Mouse (Mus musculus) kidney, postnatal 0 days (tissue): ENCODE data around the gene Car15. TPM values are rescaled to one million over a fixed set of nuclear protein-coding genes. Genes with fewer than 3 reads are reported as not detected.

ENCODE experiments used
- ATAC-seq: fragments of 200-750 bp; cut with Nextera tagmentation; replicated peaks from 2 replicates; pipeline ENCODE4 v1.8.0; 2017; ENCODE audit warnings: low read depth, moderate number of reproducible peaks, moderate TSS enrichment, moderate library complexity; ENCODE audit not compliant: low FRiP score
- DNase-seq: peaks from one replicate; pipeline ENCODE4 v3.0.0-alpha.2; 2016; ENCODE audit warnings: low spot score
- H3K27ac ChIP-seq: fragments of 300-500 bp; sonication (generic); 2 replicates; pipeline ENCODE4 v1.5.1; 2014; ENCODE audit warnings: mild to moderate bottlenecking
- H3K27me3 ChIP-seq: fragments of 300-500 bp; sonication (generic); 2 replicates; pipeline ENCODE4 v1.6.1; 2014; ENCODE audit warnings: low read length, mixed read lengths; ENCODE audit not compliant: insufficient read depth
- H3K36me3 ChIP-seq: fragments of 300-500 bp; sonication (generic); 2 replicates; pipeline ENCODE4 v1.6.1; 2014; ENCODE audit warnings: low read length, mixed read lengths; ENCODE audit not compliant: insufficient read depth
- H3K4me1 ChIP-seq: fragments of 300-500 bp; sonication (generic); replicated peaks from 2 replicates; pipeline ENCODE4 v1.6.1; 2014; ENCODE audit warnings: antibody characterized with exemption, low read length, mixed read lengths; ENCODE audit not compliant: insufficient read depth
- H3K4me2 ChIP-seq: fragments of 300-500 bp; sonication (generic); 2 replicates; pipeline ENCODE4 v1.6.1; 2014; ENCODE audit warnings: mild to moderate bottlenecking, low read length, moderate library complexity, mixed read lengths
- H3K4me3 ChIP-seq: fragments of 300-500 bp; sonication (generic); replicated peaks from 2 replicates; pipeline ENCODE4 v1.5.1; 2014; ENCODE audit warnings: low read depth, low read length
- H3K9ac ChIP-seq: fragments of 300-500 bp; sonication (generic); 2 replicates; pipeline ENCODE4 v1.6.1; 2014; ENCODE audit warnings: low read depth, low read length
- H3K9me3 ChIP-seq: fragments of 300-500 bp; sonication (generic); replicated peaks from 2 replicates; pipeline ENCODE4 v1.6.1; 2016; ENCODE audit warnings: low read length, inconsistent platforms, mixed read lengths
- CTCF ChIP-seq: IDR thresholded peaks from 2 replicates; pipeline ENCODE4 v1.5.1; 2016; ENCODE audit warnings: antibody characterized with exemption, low read depth, mild to moderate bottlenecking, moderate library complexity
- WGBS: fragments of 180-500 bp; shearing (Covaris S2); extraction: QIAGEN DNeasy Blood & Tissue Kit; methylation state at CpG from one replicate; pipeline ENCODE4 v1.1.7; 2014; 5-methylcytosine and 5-hydroxymethylcytosine counted together
- polyA plus RNA-seq: library from polyadenylated mRNA; unstranded; fragments of >200 nt; fragmentation: Nextera tagmentation; extraction: Ambion mirVana; gene quantifications from 2 replicates; pipeline ENCODE4 v1.2.1, GENCODE M21; 2015

The Car15 gene
- polyA plus RNA-seq, 1 experiment from 2014 or later: 147 TPM

- H3K36me3 ChIP-seq: peaks cover 24% of the 10 kb centered on the region; the same call in 1 of the 2 replicates
- H3K4me1 ChIP-seq: no peaks in the 10 kb centered on the region
- no peak overlapping the region for H3K9ac ChIP-seq
- H3K9me3 ChIP-seq: no peaks in the 10 kb centered on the region
- H3K4me3 ChIP-seq: no peak overlapping the region
- WGBS: 76% methylated on average over 5 of the region's 5 CpGs
- H3K27ac ChIP-seq: no peak overlapping the region
- DNase-seq: no peak
- TF ChIP-seq CTCF: no peak
- no peak overlapping the region for H3K4me2 ChIP-seq
- no peak for ATAC-seq
- no peaks in the 10 kb centered on the region for H3K27me3 ChIP-seq
Observed at GRCm38 (mm10) chr16:17871248-17871647, 33.1 kb upstream of the Car15 start.

DNA sequence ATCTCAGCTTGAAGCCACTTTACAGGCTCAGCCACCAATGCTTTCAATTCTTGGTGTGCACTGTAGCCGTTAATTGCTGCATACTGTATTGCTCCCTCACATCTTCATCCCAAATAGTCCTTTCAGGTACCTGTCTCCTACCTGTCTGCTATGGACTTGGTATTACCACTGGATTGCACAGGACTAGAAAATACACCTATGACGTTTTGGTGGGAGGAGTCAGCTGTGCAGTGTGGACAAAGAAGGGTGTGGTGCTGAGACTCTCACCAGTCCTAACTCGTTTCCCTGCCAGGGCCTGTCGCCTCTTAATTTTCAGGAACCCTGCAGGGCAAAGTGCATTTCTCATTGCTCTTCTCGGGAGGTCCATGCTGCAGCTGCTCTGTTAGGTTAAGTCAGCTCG, 27.6 kb upstream of the Car15 start:
- H3K9me3 ChIP-seq: no peaks in the 10 kb centered on the region
- H3K9ac ChIP-seq: no peak overlapping the region
- H3K4me2 ChIP-seq: no peak overlapping the region
- H3K4me1 ChIP-seq: no peaks in the 10 kb centered on the region
- whole genome bisulfite sequencing: 66% methylated on average over 6 of the region's 6 CpGs
- H3K36me3 ChIP-seq: peaks cover 11% of the 10 kb centered on the region; the same call in 1 of the 2 replicates
- ATAC-seq (peak; percentile 43; the same call in 1 of the 2 replicates), DNase-seq (no peak)
- TF ChIP-seq CTCF: no peak
- no peak overlapping the region for H3K4me3 ChIP-seq
- H3K27me3 ChIP-seq: no peaks in the 10 kb centered on the region
- H3K27ac ChIP-seq: no peak overlapping the region

- H3K27ac ChIP-seq: no peak overlapping the region
- TF ChIP-seq CTCF: no peak
- no peaks in the 10 kb centered on the region for H3K27me3 ChIP-seq
- ATAC-seq: no peak
- 63% methylated on average over 2 of the region's 2 CpGs for WGBS
- H3K36me3 ChIP-seq: peaks cover 8% of the 10 kb centered on the region; the same call in 1 of the 2 replicates
- no peak overlapping the region for H3K4me2 ChIP-seq
- no peak overlapping the region for H3K9ac ChIP-seq
- H3K9me3 ChIP-seq: no peaks in the 10 kb centered on the region
- no peak overlapping the region for H3K4me3 ChIP-seq
- peak; percentile 11 for DNase-seq
- no peaks in the 10 kb centered on the region for H3K4me1 ChIP-seq
Observed at GRCm38 (mm10) chr16:17865293-17865692, 27.1 kb upstream of the Car15 start.

DNA sequence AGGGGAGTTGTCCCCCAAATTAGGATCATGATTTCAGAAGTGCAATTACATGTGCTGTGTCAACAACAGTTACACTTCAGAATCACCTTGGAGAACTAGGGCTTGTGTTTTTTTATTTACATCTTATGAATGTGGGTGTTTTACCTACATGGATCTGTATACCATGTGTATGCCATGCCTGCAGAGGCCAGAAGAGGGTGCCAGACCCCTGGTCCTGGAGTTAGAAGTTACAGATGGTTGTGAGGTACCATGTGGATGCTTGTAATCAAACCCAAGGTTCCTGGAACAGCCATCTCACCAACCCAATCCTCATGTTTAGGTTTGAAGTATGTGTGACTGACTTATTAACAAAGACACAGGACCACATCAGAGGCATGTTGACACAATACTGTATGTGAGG, 20.4 kb upstream of the Car15 start:
- Histone ChIP-seq H3K9ac (no peak overlapping the region), H3K4me2 (no peak overlapping the region), H3K4me3 (no peak overlapping the region), H3K36me3 (peaks cover 49% of the 10 kb centered on the region), H3K27me3 (no peaks in the 10 kb centered on the region), H3K9me3 (no peaks in the 10 kb centered on the region), H3K27ac (no peak overlapping the region), H3K4me1 (no peaks in the 10 kb centered on the region)
- ATAC-seq (peak; percentile 54; the same call in 1 of the 2 replicates), DNase-seq (peak; percentile 36)
- TF ChIP-seq CTCF: peak; percentile 79

- Histone ChIP-seq H3K4me2 (no peak overlapping the region), H3K9ac (no peak overlapping the region), H3K4me1 (no peaks in the 10 kb centered on the region), H3K36me3 (peaks cover 59% of the 10 kb centered on the region), H3K27me3 (no peaks in the 10 kb centered on the region), H3K9me3 (no peaks in the 10 kb centered on the region), H3K4me3 (no peak overlapping the region), H3K27ac (no peak overlapping the region)
- TF ChIP-seq CTCF: no peak
- no peak for ATAC-seq
- DNase-seq: no peak
- WGBS: 84% methylated on average over 7 of the region's 7 CpGs
Observed at GRCm38 (mm10) chr16:17857157-17857556, 19.0 kb upstream of the Car15 start.

DNA sequence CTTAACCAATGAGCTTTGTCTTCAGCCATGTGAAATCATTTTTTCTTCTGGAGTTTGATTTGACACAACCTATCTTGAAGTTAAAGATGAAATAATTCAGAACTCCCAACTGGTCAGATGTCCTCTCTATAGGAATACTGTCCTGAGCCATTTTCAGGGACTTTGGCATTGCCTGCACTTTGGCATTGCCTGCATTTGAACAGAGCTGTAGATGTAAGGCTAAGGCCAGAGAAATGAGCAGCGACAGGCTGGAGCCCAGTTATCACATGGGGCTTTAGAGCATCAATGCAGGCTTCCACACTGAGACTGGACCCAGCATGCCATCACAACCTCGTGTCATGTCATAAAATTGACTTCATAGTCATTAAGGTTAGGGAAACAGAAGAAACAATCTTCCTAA, 15.1 kb upstream of the Car15 start:
- DNase-seq (no peak), ATAC-seq (no peak)
- Histone ChIP-seq H3K4me2 (no peak overlapping the region), H3K9me3 (no peaks in the 10 kb centered on the region), H3K4me1 (no peaks in the 10 kb centered on the region), H3K36me3 (peaks cover 78% of the 10 kb centered on the region), H3K27ac (no peak overlapping the region), H3K9ac (no peak overlapping the region), H3K27me3 (no peaks in the 10 kb centered on the region), H3K4me3 (no peak overlapping the region)
- 88% methylated on average over 2 of the region's 2 CpGs for WGBS
- no peak for TF ChIP-seq CTCF

- no peak overlapping the region for H3K9ac ChIP-seq
- WGBS: 98% methylated on average over 1 of the region's 1 CpGs
- TF ChIP-seq CTCF: no peak
- no peak overlapping the region for H3K4me3 ChIP-seq
- DNase-seq: no peak
- H3K27me3 ChIP-seq: no peaks in the 10 kb centered on the region
- H3K27ac ChIP-seq: no peak overlapping the region
- peaks cover 75% of the 10 kb centered on the region for H3K36me3 ChIP-seq
- no peak overlapping the region for H3K4me2 ChIP-seq
- H3K4me1 ChIP-seq: no peaks in the 10 kb centered on the region
- H3K9me3 ChIP-seq: no peaks in the 10 kb centered on the region
- no peak for ATAC-seq
Observed at GRCm38 (mm10) chr16:17851860-17852259, 13.7 kb upstream of the Car15 start.
